ENCODE assay signal across 12 mouse cellular contexts in genomic region chr11:68387971-68388654, GRCm38 (mm10). TPM values are rescaled to one million over a fixed set of nuclear protein-coding genes. Genes with fewer than 3 reads are reported as not detected.
DNase-seq lines count a peak whose midpoint lies in the region; ATAC-seq and TF ChIP-seq lines count a peak whose summit lies in the region.
"Had no signal": no experiment of that assay in that cellular context is flagged by ENCODE, and none has a peak within 500 bp of the region (broad histone marks: within the 10 kb centered on the region; RNA-seq: fewer than 3 reads in every experiment).

No protein-coding gene starts in this region.

- no peak overlapping the region for H3K9ac ChIP-seq in neural tube, embryonic 12.5 days

- WGBS in neural tube, embryonic 12.5 days = 20% methylated on average over 11 of the region's 11 CpGs
- 54% methylated on average over 11 of the region's 11 CpGs for WGBS in kidney, adult 2 months

- ATAC-seq in neural tube, embryonic 12.5 days (ENCODE audit: low FRiP score, low read depth) = no peak

- H3K36me3 ChIP-seq in neural tube, embryonic 12.5 days = 0 out of 2 replicates have a peak, but pooled peaks cover 3% of the 10 kb centered on the region
- H3K36me3 ChIP-seq in kidney, adult 2 months (ENCODE audit: control insufficient read depth, insufficient read depth, low read length) = no peaks in the 10 kb centered on the region
- H3K36me3 ChIP-seq: limb, embryonic 12.5 days; lung, embryonic 15.5 days had no signal

- peaks cover 66% of the 10 kb centered on the region for H3K27me3 ChIP-seq in neural tube, embryonic 12.5 days (replicated peaks)
- H3K27me3 ChIP-seq in kidney, adult 2 months (replicated peaks; ENCODE audit: control insufficient read depth, insufficient read depth, low read length) = no peaks in the 10 kb centered on the region

- intact Hi-C loops in heart, postnatal 10 days (cut with DNase I) = no loop called here

- DNase-seq in heart, adult 11 months = peak; percentile 96
- no peak for DNase-seq in heart, postnatal 10 days
- no peak for DNase-seq in neural tube, embryonic 10.5 days (ENCODE audit: extremely low spot score, low spot score)
- peak; percentile 90 for DNase-seq in kidney, adult 2 months
- peak; percentile 21 for DNase-seq in testis, postnatal 14 days (ENCODE audit: low spot score)
- DNase-seq in lung, postnatal 4 days = no peak
- DNase-seq in thymus, adult 18-20 months = no peak
- DNase-seq: cerebellum, postnatal 10 days had no signal

- TF ChIP-seq CTCF in kidney, adult 2 months (conservative IDR thresholded peaks at IDR 0.05; ENCODE audit: insufficient read depth, insufficient read length, low read depth, low read length) = no peak

- peak overlapping the region; percentile 95; the same call in 1 of the 2 replicates for H3K4me2 ChIP-seq in neural tube, embryonic 12.5 days (replicated peaks)

- H3K4me1 ChIP-seq in neural tube, embryonic 12.5 days = peaks cover 43% of the 10 kb centered on the region
- peaks cover 19% of the 10 kb centered on the region for H3K4me1 ChIP-seq in kidney, adult 2 months (ENCODE audit: control insufficient read depth, insufficient read depth, low read length)

- H3K9me3 ChIP-seq in neural tube, embryonic 12.5 days = no peaks in the 10 kb centered on the region
- H3K9me3 ChIP-seq: limb, embryonic 12.5 days; lung, embryonic 15.5 days had no signal

- no peak for TF ChIP-seq POLR2A in kidney, adult 2 months (IDR thresholded peaks at IDR 0.05; ENCODE audit: low read depth, low read length)

- H3K4me3 ChIP-seq in neural tube, embryonic 12.5 days = no peak overlapping the region
- H3K4me3 ChIP-seq in kidney, adult 2 months (ENCODE audit: insufficient read depth, low read depth, low read length) = no peak overlapping the region
- H3K4me3 ChIP-seq: erythroblast, embryonic 14.5 days had no signal

- H3K27ac ChIP-seq in neural tube, embryonic 12.5 days = no peak overlapping the region
- H3K27ac ChIP-seq in kidney, adult 2 months (ENCODE audit: insufficient read depth, low read depth, low read length) = peak overlapping the region; percentile 97

RNA-seq across cellular contexts. Expression of gene Ntn1, which starts 12.5 kb away (rescaled TPM):
- total RNA-seq in heart, postnatal 10 days (2021) = 10 to 100 TPM; 72.8 to 80.5 TPM
- 48.0 and 48.2 TPM in 2 replicates for polyA plus RNA-seq in neural tube, embryonic 12.5 days (2016; fragmentation: Nextera tagmentation; extraction: Ambion mirVana)
- 24.4 and 33.1 TPM in 2 replicates for polyA plus RNA-seq in kidney, adult 2 months (2012; rRNA removed)
- polyA plus RNA-seq: erythroblast, embryonic 14.5 days had no signal

RNA-seq across cellular contexts. Expression of gene Pik3r5, which starts 43.8 kb away (rescaled TPM):
- total RNA-seq in heart, postnatal 10 days (2021) = 1 to 10 TPM in 1 of 2 experiments, under 1 TPM in 1; 0.72 to 1.3 TPM
- 1.3 TPM in 2 replicates for polyA plus RNA-seq in neural tube, embryonic 12.5 days (2016; fragmentation: Nextera tagmentation; extraction: Ambion mirVana)
- polyA plus RNA-seq in kidney, adult 2 months (2012; rRNA removed) = 0.83 and 2.2 TPM in 2 replicates

Comparison
In these comparisons a context has a peak if more than half of its experiments do, and no peak if none do; other contexts are left out.
1. DNase-seq: peak in heart, adult 11 months (single experiment), kidney, adult 2 months (single experiment) and testis, postnatal 14 days (single experiment); none in heart, postnatal 10 days (0 of 2), neural tube, embryonic 10.5 days (single experiment), lung, postnatal 4 days (0 of 2) and thymus, adult 18-20 months (0 of 2).